Mouse (Mus musculus): Measurements from ENCODE around the gene Atp13a2. TPM values are rescaled to one million over a fixed set of nuclear protein-coding genes. Genes with fewer than 3 reads are reported as not detected.

Atp13a2 gene
- total and polyA plus RNA-seq, 3 experiments: 29.0 to 65.4 TPM; not detected in 1

DNA sequence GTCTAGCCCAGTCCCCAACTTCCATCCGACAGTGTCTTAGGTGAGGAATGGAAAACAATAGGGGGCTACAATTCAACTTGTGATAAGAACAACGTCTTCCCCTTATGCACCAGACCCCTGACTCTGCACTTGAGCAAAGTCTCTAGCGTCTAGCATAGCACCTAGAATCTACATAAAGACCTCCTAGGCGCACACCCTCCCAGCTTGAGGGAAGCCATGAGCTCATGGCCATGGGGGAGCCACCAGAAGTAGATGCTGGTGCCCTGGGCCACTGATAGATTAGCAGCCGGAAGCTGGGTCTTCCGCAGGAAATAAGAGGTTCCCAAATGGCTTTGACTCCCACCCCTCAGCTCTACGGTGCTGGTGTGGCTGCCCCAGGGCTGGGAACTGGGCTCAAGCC, 803 bp downstream of the Atp13a2 start (continued):
- no peak for TF ChIP-seq MAFK (IDR thresholded peaks at IDR 0.05; ENCODE audit: borderline replicate concordance, low read depth, low read length)
- TF ChIP-seq MAX (IDR thresholded peaks at IDR 0.05; ENCODE audit: low read length): peak; percentile 39; the same call in 1 of the 2 replicates

DNA sequence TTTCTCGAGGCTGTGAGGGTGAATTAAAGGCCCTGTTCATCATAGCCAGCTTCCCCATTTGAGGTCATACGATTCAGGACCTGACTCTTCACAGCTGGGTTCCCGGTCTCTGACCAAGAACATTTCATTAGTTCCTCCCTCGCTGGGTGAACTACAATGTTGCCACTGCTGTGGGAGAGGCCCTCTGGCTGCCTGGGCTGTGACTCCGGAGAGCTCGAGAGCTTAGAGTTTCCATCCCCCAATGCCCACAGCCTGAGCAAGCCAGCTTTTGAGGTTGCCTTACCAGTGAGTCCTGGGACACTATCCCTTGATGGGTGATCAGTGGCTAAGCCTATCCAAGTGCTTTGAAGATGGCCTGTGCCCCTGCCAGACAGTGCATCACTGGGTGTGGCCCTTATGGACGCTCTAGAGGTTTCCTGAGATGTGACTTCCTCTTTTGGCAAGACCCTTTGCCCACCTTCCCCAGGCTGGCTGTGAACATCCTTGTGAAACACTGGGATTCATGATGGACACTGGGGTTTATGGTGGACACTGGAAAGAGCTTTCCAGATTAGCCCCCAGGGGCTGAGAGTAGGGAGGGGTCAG, 2.1 kb downstream of the Atp13a2 start:
- H3K4me3 ChIP-seq (ENCODE audit: control insufficient read depth in 1 of 2, insufficient read depth in 1 of 2, low read depth in 2 of 2, low read length in 2 of 2): no peak overlapping the region
- peaks cover 3 to 17% of the 10 kb centered on the region in 2 experiments; a peak in 3 of 4 replicates for H3K4me1 ChIP-seq (ENCODE audit: control insufficient read depth in 1 of 2, insufficient read depth in 2 of 2, low read length in 2 of 2)
- no peak overlapping the region for H3K9ac ChIP-seq (ENCODE audit: control insufficient read depth, low read depth, low read length, poor library complexity, severe bottlenecking)
- peaks cover 0 to 10% of the 10 kb centered on the region in 2 experiments; a peak in 2 of 4 replicates for H3K36me3 ChIP-seq (ENCODE audit: control insufficient read depth in 1 of 2, insufficient read depth in 2 of 2, low read length in 2 of 2)
- H3K79me2 ChIP-seq (ENCODE audit: control insufficient read depth, insufficient read depth, low read length, poor library complexity): peaks cover 8% of the 10 kb centered on the region
- DNase-seq (ENCODE audit: low read depth, low spot score): peak; percentile 45
- TF ChIP-seq MEF2A (IDR thresholded peaks at IDR 0.05; ENCODE audit: extremely low read depth, insufficient replicate concordance, low read depth, low read length, poor library complexity, severe bottlenecking) (no peak), GABPA (IDR thresholded peaks at IDR 0.05; ENCODE audit: low read depth, low read length) (no peak), POLR2AphosphoS2 (IDR thresholded peaks at IDR 0.05; ENCODE audit: low read length) (no peak), ETS1 (IDR thresholded peaks at IDR 0.05; ENCODE audit: low read depth, low read length) (no peak), MAZ (IDR thresholded peaks at IDR 0.05; ENCODE audit: low read depth, low read length) (no peak), GATA1 (IDR thresholded peaks at IDR 0.05; ENCODE audit: low read depth, low read length) (no peak), CHD2 (IDR thresholded peaks at IDR 0.05; ENCODE audit: low read length) (no peak), MYB (IDR thresholded peaks at IDR 0.05; ENCODE audit: low read depth, low read length) (no peak)
- H3K27me3 ChIP-seq (ENCODE audit: control insufficient read depth in 1 of 2, insufficient read depth in 2 of 2, low read length in 2 of 2): no peaks in the 10 kb centered on the region
- H3K27ac ChIP-seq (ENCODE audit: control insufficient read depth, low read depth, low read length): no peak overlapping the region
- H3K9me3 ChIP-seq (replicated peaks; ENCODE audit: insufficient read depth, low read length): no peaks in the 10 kb centered on the region

DNA sequence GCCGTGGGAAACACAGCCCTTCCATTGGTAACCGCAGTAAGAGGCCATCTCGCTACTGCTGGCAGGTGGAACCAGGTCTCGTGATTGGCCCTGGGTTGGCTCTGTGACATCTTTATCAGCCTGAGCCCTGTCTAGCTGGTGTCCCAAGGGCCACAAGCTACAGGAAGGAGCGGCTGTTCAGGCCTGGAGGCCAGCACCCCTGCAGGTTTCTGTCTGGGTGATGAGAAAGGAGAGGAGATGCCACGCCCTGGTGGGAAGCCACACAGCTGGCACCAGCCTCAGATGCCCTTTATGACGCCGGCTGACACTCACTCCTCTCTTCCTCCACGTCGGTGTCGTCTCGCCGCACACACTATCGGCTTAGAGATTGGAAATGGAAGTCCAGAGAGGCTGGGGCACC, 2.8 kb downstream of the Atp13a2 start:
- no peak overlapping the region for H3K9ac ChIP-seq (ENCODE audit: control insufficient read depth, low read depth, low read length, poor library complexity, severe bottlenecking)
- DNase-seq (ENCODE audit: low read depth, low spot score): no peak
- TF ChIP-seq UBTF (IDR thresholded peaks at IDR 0.05; ENCODE audit: borderline replicate concordance, insufficient read depth, low read depth, low read length): no peak
- no peak for TF ChIP-seq MXI1 (IDR thresholded peaks at IDR 0.05; ENCODE audit: low read depth, low read length)
- TF ChIP-seq MYB (IDR thresholded peaks at IDR 0.05; ENCODE audit: low read depth, low read length): no peak
- H3K9me3 ChIP-seq (replicated peaks; ENCODE audit: insufficient read depth, low read length): no peaks in the 10 kb centered on the region
- peaks cover 0 to 10% of the 10 kb centered on the region in 2 experiments; a peak in 2 of 4 replicates for H3K36me3 ChIP-seq (ENCODE audit: control insufficient read depth in 1 of 2, insufficient read depth in 2 of 2, low read length in 2 of 2)
- H3K79me2 ChIP-seq (ENCODE audit: control insufficient read depth, insufficient read depth, low read length, poor library complexity): peaks cover 8% of the 10 kb centered on the region
- no peaks in the 10 kb centered on the region for H3K27me3 ChIP-seq (ENCODE audit: control insufficient read depth in 1 of 2, insufficient read depth in 2 of 2, low read length in 2 of 2)
- H3K27ac ChIP-seq (ENCODE audit: control insufficient read depth, low read depth, low read length): no peak overlapping the region
- H3K4me1 ChIP-seq (ENCODE audit: control insufficient read depth in 1 of 2, insufficient read depth in 2 of 2, low read length in 2 of 2): peaks cover 3 to 17% of the 10 kb centered on the region in 2 experiments; a peak in 3 of 4 replicates
- no peak overlapping the region for H3K4me3 ChIP-seq (ENCODE audit: control insufficient read depth in 1 of 2, insufficient read depth in 1 of 2, low read depth in 2 of 2, low read length in 2 of 2)

Measured in MEL (cell line).